Mouse (Mus musculus): ENCODE results near the gene Slc25a41.

Gene Slc25a41

DNA sequence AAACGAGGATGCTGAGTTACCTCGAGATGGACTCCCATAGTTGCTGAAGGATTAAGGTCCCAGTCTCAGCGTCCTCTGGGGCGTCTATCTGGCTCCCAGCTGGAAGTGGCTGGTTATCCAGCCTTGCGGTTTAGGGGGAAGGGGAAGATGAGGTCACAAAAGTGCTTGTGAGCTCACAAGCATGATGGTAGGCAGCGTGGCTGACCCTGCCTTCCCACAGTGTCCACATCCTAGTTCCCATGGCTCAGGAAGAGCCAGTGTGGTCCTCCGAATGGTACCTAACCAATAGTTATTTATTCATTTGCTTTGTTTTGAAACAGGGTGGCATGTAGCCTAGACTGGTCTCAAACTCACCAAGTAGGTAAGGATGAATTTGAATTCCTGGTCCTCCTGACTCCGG is at the start of gene Slc25a41:
Slc25a41 (minus strand) TSS at position 101 of the 400 bp plus-strand sequence.
- 80% methylated on average over 8 of the region's 8 CpGs for WGBS

DNA sequence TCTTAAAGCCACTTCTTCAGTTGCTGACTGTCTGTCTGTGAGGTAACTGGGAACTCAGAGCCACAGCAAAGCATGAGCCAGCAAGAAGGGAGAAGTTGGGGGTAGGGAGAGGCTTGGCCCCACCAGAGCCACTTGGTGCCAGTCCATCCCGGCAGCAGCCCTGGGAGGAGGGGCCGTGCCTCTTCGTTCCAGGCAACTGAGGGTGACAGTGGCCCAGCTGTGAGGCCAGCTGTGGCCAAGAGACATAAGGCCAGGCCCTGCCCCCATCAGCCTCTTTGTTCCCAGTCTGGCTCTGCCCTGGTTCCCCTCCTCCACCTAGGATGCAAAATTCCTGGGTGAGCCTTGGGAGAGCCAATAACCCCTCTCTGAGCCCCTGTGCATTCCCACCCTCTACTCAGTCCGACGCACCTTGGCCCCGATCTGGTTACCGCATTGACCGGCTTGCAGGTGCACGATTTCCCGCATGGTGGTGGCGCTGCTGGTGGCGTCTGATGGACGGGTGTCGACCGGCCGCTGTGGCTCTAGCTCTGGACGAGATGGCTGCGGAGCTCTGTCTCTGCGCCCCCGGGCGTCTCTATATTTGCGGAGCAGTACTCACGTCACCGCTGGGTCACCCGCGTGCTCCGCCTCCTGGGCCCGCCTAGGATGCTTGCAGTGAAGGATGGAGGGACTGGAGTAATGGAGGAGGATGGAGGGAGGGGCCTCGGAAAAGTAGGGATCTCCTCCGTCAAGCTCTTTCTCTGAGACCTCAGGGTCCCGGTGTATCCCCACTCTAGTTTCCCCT is 45.8 kb upstream of the Slc25a41 start, which contains the start of gene Tubb4a:
Tubb4a (minus strand) TSS at position 734 of the 784 bp plus-strand sequence.
- 1% methylated on average over 31 of the region's 31 CpGs for WGBS

DNA sequence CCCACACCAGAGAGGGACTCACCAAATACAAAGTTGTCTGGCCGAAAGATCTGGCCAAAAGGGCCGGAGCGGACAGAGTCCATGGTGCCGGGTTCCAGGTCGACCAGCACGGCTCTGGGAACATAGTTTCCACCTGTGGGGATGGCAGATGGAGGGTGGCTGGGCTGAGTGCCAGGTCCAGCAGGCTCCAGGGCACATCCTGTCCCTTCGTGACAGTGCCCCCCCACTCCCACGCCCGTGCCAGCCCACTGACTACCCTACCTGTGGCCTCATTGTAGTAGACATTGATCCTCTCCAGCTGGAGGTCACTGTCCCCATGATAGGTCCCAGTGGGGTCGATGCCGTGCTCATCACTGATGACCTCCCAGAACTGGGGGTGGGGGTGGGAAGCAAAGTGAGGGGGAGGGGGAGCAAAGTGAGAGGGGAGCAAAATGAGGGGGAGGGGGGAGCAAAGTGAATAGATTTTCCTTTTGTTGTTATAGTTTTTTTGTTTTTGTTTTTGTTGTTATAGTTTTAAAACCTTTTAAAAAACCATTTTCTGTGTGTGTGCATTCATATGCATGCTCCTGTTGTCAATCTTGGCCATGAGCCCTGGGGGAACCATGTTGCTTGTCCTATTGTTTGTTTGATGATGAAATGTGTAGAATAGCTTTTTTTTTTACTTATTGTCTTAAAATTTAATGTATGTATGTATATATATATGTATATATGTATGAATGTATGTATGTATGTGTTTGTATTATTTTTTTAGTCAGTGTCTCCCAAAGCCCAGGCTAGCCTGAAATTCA is 44.7 kb upstream of the Slc25a41 start:
- 65% methylated on average over 11 of the region's 11 CpGs for WGBS

GRCm38 (mm10) chr17:57082481-57082880 is 41.0 kb upstream of the Slc25a41 start:
- WGBS: 42% methylated on average over 5 of the region's 5 CpGs

DNA sequence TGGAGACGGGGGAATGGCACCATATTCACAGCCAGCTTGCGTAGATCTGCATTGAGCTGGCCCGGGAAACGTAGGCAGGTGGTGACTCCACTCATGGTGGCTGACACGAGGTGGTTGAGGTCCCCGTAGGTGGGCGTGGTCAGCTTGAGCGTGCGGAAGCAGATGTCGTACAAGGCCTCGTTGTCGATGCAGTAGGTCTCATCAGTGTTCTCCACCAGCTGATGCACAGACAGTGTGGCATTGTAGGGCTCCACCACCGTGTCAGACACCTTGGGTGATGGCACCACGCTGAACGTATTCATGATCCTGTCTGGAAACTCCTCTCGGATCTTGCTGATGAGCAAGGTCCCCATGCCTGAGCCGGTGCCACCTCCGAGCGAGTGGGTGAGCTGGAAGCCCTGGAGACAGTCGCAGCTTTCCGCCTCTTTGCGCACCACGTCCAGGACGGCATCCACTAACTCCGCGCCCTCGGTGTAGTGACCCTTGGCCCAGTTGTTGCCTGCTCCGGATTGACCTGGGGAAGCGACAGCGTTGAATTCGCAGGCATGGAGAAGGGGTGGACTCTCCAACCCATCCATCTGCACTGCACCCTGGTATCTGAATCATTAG is 39.9 kb upstream of the Slc25a41 start:
- 84% methylated on average over 31 of the region's 31 CpGs for WGBS

GRCm38 (mm10) chr17:57079919-57080318 is 38.5 kb upstream of the Slc25a41 start:
- 81% methylated on average over 3 of the region's 3 CpGs for WGBS

- WGBS: 60% methylated on average over 6 of the region's 6 CpGs
These were observed 36.9 kb upstream of the Slc25a41 start, which contains the start of gene Dennd1c for GRCm38 (mm10) chr17:57078336-57078735. TSS of gene Dennd1c (minus strand) at chr17:57078514.

- 73% methylated on average over 3 of the region's 3 CpGs for whole genome bisulfite sequencing
These were observed 35.5 kb upstream of the Slc25a41 start for GRCm38 (mm10) chr17:57076916-57077315.

GRCm38 (mm10) chr17:57070699-57071098 is 29.2 kb upstream of the Slc25a41 start:
- whole genome bisulfite sequencing: 22% methylated on average over 11 of the region's 11 CpGs

- WGBS: 43% methylated on average over 9 of the region's 9 CpGs
These were observed 28.8 kb upstream of the Slc25a41 start for GRCm38 (mm10) chr17:57070272-57070671.

- WGBS: 75% methylated on average over 5 of the region's 5 CpGs
These were observed 25.5 kb upstream of the Slc25a41 start for GRCm38 (mm10) chr17:57066908-57067307.

- 49% methylated on average over 8 of the region's 8 CpGs for WGBS
These were observed 21.6 kb upstream of the Slc25a41 start for GRCm38 (mm10) chr17:57063031-57063430.

- 6% methylated on average over 22 of the region's 22 CpGs for WGBS
These were observed 21.1 kb upstream of the Slc25a41 start for GRCm38 (mm10) chr17:57062548-57062947.

DNA sequence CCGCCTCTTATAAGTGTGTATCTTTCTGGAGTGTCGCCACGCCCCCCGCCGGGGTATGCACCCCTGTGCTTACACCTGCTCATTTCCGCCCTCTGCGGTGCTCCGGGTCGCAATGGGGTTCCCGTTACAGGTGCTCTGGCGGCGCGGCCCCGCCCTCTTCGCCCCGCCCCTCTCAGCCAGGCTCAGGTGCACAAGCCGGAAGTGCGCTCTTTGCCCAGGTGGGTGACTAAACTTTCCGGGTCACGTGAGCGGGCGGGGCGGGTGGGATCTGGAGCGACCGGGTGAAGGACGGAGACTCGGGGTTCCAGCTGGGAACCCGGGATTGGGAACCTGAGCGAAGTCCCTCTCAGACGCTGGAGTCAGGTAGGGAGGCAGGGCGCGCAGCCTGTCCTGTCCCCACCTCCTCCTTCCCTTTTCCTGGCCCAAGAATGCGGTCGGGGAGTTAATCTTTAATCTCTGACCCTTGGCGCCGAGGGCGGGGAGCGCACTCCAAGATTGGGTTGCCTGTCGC is 20.6 kb upstream of the Slc25a41 start:
- 2% methylated on average over 39 of the region's 39 CpGs for WGBS

DNA sequence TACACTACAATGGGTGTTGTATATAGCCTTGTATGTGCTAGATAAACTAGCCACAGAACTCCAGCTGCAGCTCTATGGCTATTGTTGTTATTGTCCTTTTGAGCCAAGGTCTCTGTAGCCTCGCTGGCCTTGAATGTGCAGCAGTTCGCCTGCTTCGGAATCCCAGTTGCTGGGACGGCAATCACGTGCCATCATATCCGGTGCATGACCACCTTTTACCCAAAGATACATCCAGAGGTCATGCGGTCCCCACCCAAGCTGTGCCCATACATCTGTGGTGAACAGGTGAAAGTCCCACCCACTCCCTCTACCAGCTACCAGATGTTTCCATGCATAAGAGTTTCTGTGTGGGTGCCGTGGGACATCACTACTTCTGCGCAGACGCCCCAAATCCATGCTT is 19.6 kb upstream of the Slc25a41 start:
- WGBS: 40% methylated on average over 10 of the region's 10 CpGs

DNA sequence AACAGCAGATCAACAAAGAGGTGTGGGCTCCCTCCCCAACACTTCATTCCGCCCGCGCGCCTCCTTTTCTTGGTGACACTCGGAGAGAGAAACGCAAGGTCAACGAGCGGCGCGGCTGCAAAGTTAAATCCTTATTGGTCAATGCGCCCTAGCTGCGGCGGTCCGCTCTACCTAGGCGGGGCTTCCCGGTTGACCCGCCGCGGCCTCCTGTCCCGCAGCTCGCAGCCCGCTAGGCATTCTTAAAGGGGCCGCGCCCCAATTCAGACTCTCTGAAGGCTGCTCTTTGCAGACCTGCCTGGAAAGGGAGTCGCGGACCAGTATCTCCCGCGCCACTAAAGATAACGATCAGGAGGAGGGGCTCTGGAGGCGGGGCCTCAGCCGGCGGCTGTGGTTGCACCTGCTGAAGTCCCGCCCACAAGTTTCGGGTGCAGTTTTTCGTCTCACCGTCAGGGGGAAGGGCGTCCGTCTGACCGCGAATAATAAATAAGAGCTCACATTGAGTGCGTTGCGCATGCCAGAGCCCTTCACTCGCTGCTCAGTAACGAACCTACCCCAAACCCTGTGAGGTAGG is 18.9 kb upstream of the Slc25a41 start:
- under 1% methylated on average over 44 of the region's 44 CpGs for WGBS

DNA sequence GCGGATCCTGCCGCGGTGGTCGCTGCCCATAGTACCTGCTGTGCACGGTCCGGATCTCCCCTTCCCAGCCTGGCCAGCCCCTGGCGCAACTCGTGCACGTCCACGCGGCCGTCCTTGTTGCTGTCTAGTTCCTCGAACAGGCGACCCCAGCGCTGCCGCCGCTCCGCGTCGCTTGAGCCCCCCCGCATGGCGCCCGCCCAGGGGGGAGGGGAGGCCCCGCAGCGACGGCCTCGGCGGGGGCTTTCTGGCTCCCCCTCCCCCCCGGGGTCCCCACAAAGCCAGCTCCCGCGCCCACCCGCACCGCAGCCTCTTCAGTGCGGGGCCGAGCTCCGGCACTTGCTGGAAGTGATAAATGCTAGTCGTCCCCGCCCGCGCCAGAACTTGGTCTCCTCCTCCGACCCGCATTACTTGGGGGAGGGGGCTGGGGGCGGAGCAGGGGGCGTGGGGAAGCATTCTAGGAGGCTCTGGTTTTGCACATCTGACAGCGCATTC is 18.1 kb upstream of the Slc25a41 start, which contains the start of gene Slc25a23:
Slc25a23 (minus strand) TSS at position 378 of the 492 bp plus-strand sequence.
- under 1% methylated on average over 45 of the region's 45 CpGs for WGBS

GRCm38 (mm10) chr17:57058891-57059485 is 17.5 kb upstream of the Slc25a41 start, which contains the start of gene Crb3:
TSS of gene Crb3 (plus strand) at chr17:57059105.
- WGBS: under 1% methylated on average over 19 of the region's 22 CpGs

DNA sequence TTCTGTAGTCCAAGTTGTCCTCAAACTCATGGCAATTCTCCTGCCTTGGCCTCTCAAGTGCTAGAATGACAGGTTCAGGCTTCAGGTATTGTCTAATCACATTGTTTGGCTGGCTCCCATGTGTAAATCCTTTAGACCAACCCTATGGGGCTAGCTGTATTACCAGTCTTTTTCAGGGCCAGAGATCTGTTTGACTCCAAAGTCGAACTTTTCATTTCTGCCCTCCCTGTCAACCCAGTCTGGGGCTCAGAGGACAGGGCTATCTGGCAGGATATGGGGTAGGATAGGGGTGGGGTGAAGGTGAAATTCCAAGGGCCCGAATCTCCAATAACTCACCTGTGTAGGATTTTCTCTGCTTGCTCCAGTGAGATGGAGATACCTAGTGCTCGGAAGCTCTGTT is 14.8 kb upstream of the Slc25a41 start:
- WGBS: 94% methylated on average over 3 of the region's 3 CpGs

DNA sequence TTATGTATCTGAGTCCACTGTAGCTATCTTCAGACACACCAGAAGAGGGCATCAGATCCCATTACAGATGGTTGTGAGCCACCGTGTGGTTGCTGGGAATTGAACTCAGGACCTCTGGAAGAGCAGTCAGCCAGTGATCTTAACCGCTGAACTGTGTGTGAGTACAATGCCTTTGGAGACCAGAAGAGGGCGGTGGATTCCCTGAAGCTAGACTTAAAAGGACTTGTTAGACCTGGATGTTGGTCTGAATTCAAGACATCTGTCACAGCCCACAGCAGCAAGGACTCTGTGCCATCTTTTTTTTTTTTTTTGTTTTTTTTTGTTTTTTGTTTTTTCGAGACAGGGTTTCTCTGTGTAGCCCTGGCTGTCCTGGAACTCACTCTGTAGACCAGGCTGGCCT is 10.2 kb upstream of the Slc25a41 start:
- whole genome bisulfite sequencing: 71% methylated on average over 4 of the region's 4 CpGs

DNA sequence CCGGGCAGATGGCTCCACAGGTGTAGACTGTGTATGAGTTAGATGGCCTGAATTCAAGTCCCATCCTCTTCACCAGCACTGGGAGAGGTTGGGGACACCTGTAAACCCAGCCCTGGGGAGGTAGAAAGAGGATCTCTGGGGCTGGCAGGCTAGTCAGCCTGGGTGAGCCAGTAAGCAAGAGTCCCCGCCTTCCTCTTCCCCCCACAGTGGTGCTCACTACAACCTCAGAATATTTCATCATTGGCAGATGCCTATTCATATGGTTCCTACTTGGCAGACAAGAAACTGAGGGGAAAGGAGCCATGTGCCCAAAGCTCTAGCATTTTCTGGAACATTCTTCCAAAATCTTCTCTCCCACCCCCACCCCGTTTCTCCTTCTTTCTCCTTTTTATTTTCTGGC is 7.4 kb upstream of the Slc25a41 start:
- WGBS: 61% methylated on average over 3 of the region's 3 CpGs

All from cerebral cortex, adult 2 months (tissue).